Mouse (Mus musculus) telencephalon, adult 2 months (tissue): Measurements from ENCODE around the gene Mettl7a3.
A peak's percentile ranks its signal among the peaks of the same experiment; 100 is the strongest.
"Not testable (repeated sequence)": the region's sequence is repeated elsewhere in the genome, so short reads cannot be mapped to it uniquely, and the experiment has no call there.

Source experiments
- DNase-seq: peaks from one replicate; pipeline ENCODE4 v3.0.0-alpha.2; 2011; ENCODE audit warnings: low read depth, low spot score

Mettl7a3 gene

GRCm38 (mm10) chr15:100334629-100335028 is at the start of gene Mettl7a3:
TSS of gene Mettl7a3 (plus strand) at chr15:100334929.
- DNase-seq: no peak

- no peak for DNase-seq
Observed at GRCm38 (mm10) chr15:100288980-100289379, 45.7 kb upstream of the Mettl7a3 start.

GRCm38 (mm10) chr15:100290858-100291257 is 43.9 kb upstream of the Mettl7a3 start:
- DNase-seq: peak; percentile 52

GRCm38 (mm10) chr15:100292326-100292725 is 42.4 kb upstream of the Mettl7a3 start:
- no peak for DNase-seq

GRCm38 (mm10) chr15:100297856-100298255 is 36.9 kb upstream of the Mettl7a3 start:
- DNase-seq: no peak

- DNase-seq: no peak
Observed at GRCm38 (mm10) chr15:100300499-100300898, 34.2 kb upstream of the Mettl7a3 start.

- DNase-seq: no peak
Observed at GRCm38 (mm10) chr15:100301556-100301955, 33.2 kb upstream of the Mettl7a3 start.

GRCm38 (mm10) chr15:100303428-100304018 is 31.2 kb upstream of the Mettl7a3 start:
- DNase-seq: no peak

GRCm38 (mm10) chr15:100304019-100304991 is 30.4 kb upstream of the Mettl7a3 start, which contains the start of gene Mettl7a1:
TSS of gene Mettl7a1 (plus strand) at chr15:100304140.
- DNase-seq: peak; percentile 81

- DNase-seq: no peak
Observed at GRCm38 (mm10) chr15:100306201-100306600, 28.5 kb upstream of the Mettl7a3 start.

GRCm38 (mm10) chr15:100307438-100308096 is 27.2 kb upstream of the Mettl7a3 start:
- DNase-seq: peak; percentile 58

- no peak for DNase-seq
Observed at GRCm38 (mm10) chr15:100312346-100312745, 22.4 kb upstream of the Mettl7a3 start.

GRCm38 (mm10) chr15:100314448-100315145 is 20.1 kb upstream of the Mettl7a3 start:
- no peak for DNase-seq

GRCm38 (mm10) chr15:100318014-100318671 is 16.6 kb upstream of the Mettl7a3 start:
- DNase-seq: not testable (repeated sequence)

- DNase-seq: no peak
Observed at GRCm38 (mm10) chr15:100319884-100320283, 14.8 kb upstream of the Mettl7a3 start.

GRCm38 (mm10) chr15:100320295-100320905 is 14.3 kb upstream of the Mettl7a3 start:
- no peak for DNase-seq

GRCm38 (mm10) chr15:100321134-100321533 is 13.6 kb upstream of the Mettl7a3 start:
- no peak for DNase-seq

GRCm38 (mm10) chr15:100324021-100324591 is 10.6 kb upstream of the Mettl7a3 start:
- peak; percentile 34 for DNase-seq

GRCm38 (mm10) chr15:100325235-100325634 is 9.5 kb upstream of the Mettl7a3 start:
- no peak for DNase-seq

- DNase-seq: not testable (repeated sequence)
Observed at GRCm38 (mm10) chr15:100328089-100328488, 6.6 kb upstream of the Mettl7a3 start.
